Mouse (Mus musculus) spleen, postnatal 0 days (tissue): ENCODE measurements around the gene Zfp711. TPM values are rescaled to one million over a fixed set of nuclear protein-coding genes. Genes with fewer than 3 reads are reported as not detected.

ENCODE experiments used
- polyA plus RNA-seq: library from polyadenylated mRNA; unstranded; fragments of >200 nt; fragmentation: Nextera tagmentation; extraction: Ambion mirVana; gene quantifications from 2 replicates; pipeline ENCODE4 v1.2.1, GENCODE M21; 2015

Gene Zfp711
- 1.5 and 1.9 TPM in 2 replicates for polyA plus RNA-seq

DNA sequence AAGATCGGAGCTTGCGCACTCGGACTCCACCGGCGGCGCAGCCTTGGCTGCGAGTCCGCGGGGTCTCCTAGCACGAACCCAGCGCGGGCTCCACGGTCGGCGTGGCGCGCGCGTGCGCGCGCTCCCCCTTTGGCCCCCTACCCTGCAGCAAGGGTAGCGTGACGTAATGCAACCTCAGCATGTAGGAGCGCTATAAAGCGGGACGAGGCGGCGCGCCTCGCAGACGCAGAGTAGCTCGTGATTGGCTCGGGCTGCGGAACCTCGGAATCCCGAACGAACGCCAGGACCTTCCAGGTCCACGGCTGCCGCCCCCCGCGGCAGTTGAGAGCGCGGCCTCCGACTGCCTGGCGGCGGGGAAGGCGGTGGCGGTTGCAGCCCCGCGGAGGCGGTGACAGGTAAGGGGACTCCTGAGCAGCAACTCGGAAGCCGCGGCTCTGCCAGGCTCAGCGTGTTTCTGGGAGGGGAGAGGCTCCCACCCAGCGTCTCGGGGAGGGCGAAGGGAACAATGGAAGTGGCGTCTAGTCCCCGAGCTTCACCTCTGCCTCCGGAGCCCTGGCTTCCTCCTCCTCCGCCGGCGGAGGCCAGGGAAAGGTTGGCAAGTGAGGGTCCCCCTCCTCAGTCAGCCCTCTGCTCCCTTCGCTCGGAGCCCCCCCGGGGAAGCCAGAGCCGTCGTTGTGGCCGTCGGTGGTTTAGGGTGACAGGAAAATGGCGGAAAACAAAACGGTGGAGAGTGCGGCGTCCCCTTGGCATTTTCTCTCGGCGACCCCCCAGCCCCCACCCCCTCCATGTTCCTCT, at the start of gene Zfp711:
Gene Zfp711 (plus strand): TSS at position 16 of the 795 bp plus-strand sequence.

Other genes starting within 250 kb of the Zfp711 start
- not detected in 2 replicates for gene Satl1, start 193.7 kb upstream of the Zfp711 start, polyA plus RNA-seq
- gene 2010106E10Rik, start 105.3 kb upstream of the Zfp711 start, polyA plus RNA-seq, result not detected in 2 replicates
- not detected in 2 replicates for gene Pof1b, start 98.1 kb downstream of the Zfp711 start, polyA plus RNA-seq